Mouse (Mus musculus): Measurements from ENCODE around the gene Tmem169.
"Not testable (repeated sequence)": the region's sequence is repeated elsewhere in the genome, so short reads cannot be mapped to it uniquely, and the experiment has no call there.

Tmem169 gene

GRCm38 (mm10) chr1:72283992-72284485 is at the start of gene Tmem169, which contains the start of gene Pecr:
Tmem169 (plus strand) TSS chr1:72284369.
Pecr (minus strand) TSS chr1:72284314.
- DNase-seq = peak; percentile 96

- peak; percentile 80 for DNase-seq
Observed at GRCm38 (mm10) chr1:72236363-72237006, 47.7 kb upstream of the Tmem169 start.

GRCm38 (mm10) chr1:72237007-72237775 is 47.0 kb upstream of the Tmem169 start:
- peak; percentile 70 for DNase-seq

- DNase-seq = no peak
Observed at GRCm38 (mm10) chr1:72238016-72238580, 46.1 kb upstream of the Tmem169 start.

- not testable (repeated sequence) for DNase-seq
Observed at GRCm38 (mm10) chr1:72239113-72239512, 45.1 kb upstream of the Tmem169 start.

GRCm38 (mm10) chr1:72242581-72243143 is 41.5 kb upstream of the Tmem169 start:
- no peak for DNase-seq

GRCm38 (mm10) chr1:72243656-72244316 is 40.4 kb upstream of the Tmem169 start:
- DNase-seq = peak; percentile 97

GRCm38 (mm10) chr1:72244317-72245036 is 39.7 kb upstream of the Tmem169 start:
- no peak for DNase-seq

- not testable (repeated sequence) for DNase-seq
Observed at GRCm38 (mm10) chr1:72248226-72248737, 35.9 kb upstream of the Tmem169 start.

GRCm38 (mm10) chr1:72251806-72252205 is 32.4 kb upstream of the Tmem169 start:
- no peak for DNase-seq

- DNase-seq = no peak
Observed at GRCm38 (mm10) chr1:72253881-72254491, 30.2 kb upstream of the Tmem169 start.

GRCm38 (mm10) chr1:72254545-72255061 is 29.6 kb upstream of the Tmem169 start:
- peak; percentile 86 for DNase-seq

- DNase-seq = peak; percentile 57
Observed at GRCm38 (mm10) chr1:72255062-72255853, 28.9 kb upstream of the Tmem169 start.

- DNase-seq = no peak
Observed at GRCm38 (mm10) chr1:72255854-72256175, 28.4 kb upstream of the Tmem169 start.

GRCm38 (mm10) chr1:72256381-72257256 is 27.6 kb upstream of the Tmem169 start:
- peak; percentile 57 for DNase-seq

GRCm38 (mm10) chr1:72263099-72263498 is 21.1 kb upstream of the Tmem169 start:
- no peak for DNase-seq

- DNase-seq = no peak
Observed at GRCm38 (mm10) chr1:72278085-72278484, 6.1 kb upstream of the Tmem169 start.

GRCm38 (mm10) chr1:72282604-72283003 is 1.6 kb upstream of the Tmem169 start:
- no peak for DNase-seq

GRCm38 (mm10) chr1:72284539-72284938 is 370 bp downstream of the Tmem169 start:
- DNase-seq = no peak
